Mouse (Mus musculus): Measurements from ENCODE around the gene Cbl.

The Cbl gene

DNA sequence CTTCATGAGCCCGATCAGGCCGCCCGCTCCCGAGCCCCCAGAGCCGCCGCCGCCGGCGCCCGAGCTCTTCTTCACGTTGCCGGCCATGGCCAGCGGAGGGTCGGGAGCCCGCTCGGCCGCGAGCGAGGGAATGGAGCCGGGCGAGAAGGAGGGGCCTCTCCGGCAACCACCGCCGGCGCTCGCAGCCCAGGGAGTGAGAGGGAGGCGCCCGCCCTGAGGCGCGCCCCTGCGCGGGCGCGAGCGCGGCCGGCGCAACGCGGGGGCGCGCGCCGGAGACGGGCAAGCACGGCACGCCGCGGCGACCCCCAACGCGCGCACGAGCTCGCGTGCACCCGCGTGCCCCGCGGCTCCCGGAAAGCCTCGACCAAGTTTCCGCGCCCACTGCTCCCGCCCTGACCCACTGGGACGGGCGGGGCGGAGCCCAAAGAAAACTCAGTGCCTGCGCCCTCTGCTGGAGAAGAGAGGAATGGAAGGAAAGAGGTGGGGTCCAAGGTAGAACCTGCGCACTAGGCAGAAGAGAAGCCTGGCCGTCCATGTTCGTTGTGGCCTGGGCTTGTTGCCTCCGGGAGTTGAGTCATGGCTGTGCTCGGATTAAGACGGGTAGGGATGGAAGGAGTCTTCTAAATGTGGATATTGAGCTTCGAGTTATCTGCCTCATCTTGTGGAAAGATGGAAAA, at the start of gene Cbl:
TSS of gene Cbl (minus strand) at position 248 of the 677 bp plus-strand sequence.
- DNase-seq (ENCODE audit: low spot score), result peak; percentile 96

DNA sequence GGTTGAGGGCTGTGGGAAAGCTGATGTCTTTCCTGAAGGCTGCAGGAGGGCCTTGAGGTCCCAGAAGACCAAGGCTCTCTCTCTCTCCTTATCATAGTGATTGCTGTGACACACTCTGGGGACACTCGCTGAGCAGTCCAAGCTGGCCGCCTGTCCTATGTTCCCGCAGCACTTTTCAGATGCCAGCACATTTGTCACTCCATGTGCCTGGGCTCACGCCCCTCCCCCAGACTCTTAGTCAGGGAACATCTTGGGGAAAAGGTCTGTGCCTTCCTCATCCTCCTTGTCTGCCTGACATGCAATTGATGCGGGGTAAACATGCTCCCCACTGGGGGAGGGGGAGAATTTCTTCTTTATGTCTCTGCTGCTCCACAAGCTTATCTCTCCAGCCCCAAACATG, 49.3 kb upstream of the Cbl start:
- no peak for DNase-seq (ENCODE audit: low spot score)

DNA sequence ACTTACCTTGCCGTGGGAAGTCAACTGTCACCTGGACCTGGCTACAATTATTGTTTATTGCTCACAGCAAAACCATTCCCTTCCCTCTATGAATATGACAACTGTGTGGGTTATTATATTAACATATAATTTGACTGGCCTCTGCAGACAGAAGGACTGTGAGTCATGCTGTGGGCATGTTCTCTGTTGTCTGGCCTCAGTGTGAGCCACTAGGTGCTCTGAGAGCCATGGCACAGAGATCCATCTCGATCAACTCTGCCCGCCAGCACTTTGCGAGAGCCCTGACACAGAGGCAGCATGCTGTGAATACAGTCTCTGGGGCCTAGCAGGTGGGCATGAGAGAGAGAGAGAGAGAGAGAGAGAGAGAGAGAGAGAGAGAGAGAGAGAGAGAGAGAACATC, 36.1 kb upstream of the Cbl start:
- no peak for DNase-seq (ENCODE audit: low spot score)

DNA sequence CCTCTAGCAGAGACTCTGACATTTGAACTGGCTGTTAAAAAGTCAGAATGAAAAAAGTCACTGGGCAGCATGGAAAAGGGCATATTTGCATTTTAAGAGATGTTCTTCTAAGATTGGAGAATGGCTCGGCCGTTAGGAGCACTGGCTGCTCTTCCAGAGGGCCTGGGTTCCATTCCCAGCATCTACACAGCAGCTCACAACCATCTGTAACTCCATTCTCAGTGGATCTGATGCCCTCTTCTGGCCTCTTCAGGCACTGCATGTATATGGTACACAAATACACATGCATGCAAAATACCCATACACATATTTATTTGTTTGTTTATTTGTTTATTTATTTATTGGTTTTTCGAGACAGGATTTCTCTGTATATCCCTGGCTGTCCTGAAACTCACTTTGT, 35.2 kb upstream of the Cbl start:
- DNase-seq (ENCODE audit: low spot score), result no peak

DNA sequence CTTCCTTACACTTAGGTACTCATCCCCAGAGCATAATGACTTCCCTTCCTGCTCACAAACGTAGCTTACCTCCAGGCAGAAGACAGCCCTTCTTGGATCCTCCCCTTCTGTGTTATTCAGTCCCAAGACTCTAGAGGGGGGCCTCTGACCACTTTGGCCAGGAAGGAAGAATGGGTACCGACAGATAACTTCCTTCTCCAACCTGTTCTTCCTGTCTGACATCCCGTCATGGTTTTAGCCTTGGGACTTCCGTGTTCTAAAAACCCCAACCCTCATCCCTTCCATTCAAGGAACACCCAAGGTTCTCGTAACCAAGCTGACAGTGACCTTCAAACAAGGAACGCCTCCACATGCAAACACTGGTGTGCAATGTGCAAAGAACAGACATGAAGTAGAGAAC, 34.6 kb upstream of the Cbl start, which contains the start of gene Nlrx1:
TSS of gene Nlrx1 (minus strand) at position 168 of the 400 bp plus-strand sequence.
- no peak for DNase-seq (ENCODE audit: low spot score)

DNA sequence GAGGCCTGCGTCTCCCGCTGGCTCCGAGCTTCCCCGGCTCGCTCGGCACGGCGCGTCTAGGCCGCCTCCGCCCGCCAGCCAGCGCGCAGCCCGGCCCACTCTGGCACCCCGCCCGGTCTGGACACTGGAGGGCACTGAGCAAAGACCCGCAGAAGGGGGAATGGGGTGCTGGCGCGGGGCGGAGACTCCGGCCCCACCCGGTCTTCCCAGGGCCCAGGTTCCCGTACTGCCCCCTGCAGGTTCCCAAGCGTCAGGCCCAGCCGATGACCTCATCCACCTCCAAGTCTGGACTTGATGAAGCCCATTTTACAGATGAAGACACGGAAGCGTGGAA, 34.1 kb upstream of the Cbl start:
- DNase-seq (ENCODE audit: low spot score), result peak; percentile 85

DNA sequence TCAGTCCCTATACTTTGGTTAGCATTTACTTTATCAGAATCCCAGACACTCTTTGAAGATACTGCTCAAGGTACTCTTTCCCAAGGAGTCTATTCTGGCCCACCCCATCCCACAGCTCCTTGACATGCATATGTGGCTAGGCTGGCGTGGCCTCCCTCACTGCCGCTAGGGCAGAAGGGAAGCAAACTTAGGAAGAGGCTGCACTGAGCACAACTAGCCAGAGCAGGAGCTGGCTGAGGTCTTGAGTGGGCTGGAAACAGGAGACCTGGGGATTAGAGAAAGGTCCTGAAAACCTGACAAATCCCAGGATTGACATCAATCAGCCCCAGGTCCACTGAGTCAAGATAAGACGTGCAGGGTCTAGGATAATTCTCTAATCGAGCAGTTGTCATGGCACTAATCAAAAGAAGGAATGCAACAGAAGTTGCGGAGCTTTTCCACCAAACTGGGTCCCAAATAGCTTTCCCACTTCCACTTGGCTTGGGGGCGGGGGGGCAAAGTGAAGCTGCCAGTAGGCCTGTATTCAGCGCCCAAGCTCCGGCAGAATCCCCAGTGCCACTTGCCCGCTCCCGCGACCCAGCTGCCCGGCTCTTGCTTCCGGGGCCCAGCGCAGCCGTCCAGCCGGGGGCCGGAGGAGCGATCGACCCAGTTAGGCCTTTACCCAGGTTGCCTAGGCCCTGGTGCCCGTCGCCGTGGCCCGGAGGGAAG, 33.6 kb upstream of the Cbl start:
- DNase-seq (ENCODE audit: low spot score), result no peak

DNA sequence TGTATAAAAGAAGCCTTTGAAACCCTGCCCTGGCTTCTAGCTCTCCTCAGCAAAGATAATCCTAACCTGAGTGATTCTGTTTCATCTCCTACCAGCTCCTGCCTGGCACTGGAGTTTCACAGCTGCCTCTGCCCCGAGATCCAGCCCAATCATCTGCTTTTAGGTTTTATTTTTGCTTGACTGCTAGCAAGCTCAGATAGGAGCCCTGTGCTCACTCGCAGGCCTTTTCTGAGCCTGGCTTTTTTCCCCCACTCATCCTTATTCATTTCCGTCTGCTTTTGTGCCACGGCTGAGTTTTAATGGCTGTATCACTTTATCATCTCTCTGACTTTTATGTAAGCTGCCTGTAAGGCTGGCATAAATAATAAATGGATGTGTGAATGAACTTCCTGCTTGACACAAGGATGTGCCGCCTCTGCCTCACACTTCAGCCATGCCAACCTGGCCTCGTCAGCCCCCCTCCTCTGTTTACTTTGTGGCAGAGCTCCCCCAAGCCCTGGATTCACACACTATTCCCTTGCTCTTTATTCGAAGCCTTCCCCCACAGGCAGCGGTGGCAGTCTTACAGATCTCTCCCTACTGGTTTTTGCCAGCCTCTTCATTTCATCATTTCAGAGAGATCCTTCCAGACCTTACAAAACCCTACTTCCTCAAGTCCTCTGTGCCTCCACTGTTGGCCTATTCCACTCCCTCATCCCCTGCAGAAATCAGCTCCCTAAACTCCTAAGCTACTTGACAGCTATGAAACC, 32.8 kb upstream of the Cbl start:
- DNase-seq (ENCODE audit: low spot score), result no peak

DNA sequence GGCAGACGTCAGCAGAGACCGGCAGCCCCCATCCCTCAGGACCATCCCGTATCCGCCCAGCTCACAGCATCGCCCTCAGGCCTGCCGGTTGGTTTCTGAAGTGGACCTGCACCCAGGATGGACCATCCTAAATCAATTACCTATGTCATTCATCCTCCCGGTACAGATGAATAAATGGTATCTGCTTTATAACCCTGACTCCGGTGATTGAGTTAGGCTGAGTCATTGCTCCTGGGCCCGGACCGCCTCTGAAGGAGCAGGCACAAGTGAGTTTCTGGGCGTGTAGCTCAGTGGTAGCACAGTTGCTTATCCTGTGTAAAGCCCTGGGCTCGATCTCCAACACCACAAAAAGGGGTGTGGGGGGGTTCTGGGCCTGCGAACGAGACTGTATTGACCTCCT, 27.5 kb upstream of the Cbl start:
- DNase-seq (ENCODE audit: low spot score), result no peak

DNA sequence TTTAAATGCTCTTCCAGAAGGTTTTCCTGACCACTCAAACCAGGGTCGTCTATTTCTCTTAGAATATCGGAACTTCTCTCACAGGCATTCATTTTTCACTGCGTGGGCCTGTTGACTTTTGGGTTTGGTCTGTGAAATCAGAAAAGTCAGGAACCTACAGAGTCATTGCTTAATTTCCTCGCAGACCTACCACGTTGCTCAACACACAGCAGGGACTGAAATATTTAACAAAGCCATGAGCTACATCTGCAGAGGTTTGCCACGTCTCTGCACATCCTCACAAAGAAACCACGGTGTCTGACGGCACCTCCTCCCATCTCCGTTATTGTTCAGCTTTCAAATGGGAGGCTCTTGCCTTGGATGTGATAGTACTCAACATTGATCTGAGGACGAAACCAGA, 25.2 kb upstream of the Cbl start:
- DNase-seq (ENCODE audit: low spot score), result no peak

DNA sequence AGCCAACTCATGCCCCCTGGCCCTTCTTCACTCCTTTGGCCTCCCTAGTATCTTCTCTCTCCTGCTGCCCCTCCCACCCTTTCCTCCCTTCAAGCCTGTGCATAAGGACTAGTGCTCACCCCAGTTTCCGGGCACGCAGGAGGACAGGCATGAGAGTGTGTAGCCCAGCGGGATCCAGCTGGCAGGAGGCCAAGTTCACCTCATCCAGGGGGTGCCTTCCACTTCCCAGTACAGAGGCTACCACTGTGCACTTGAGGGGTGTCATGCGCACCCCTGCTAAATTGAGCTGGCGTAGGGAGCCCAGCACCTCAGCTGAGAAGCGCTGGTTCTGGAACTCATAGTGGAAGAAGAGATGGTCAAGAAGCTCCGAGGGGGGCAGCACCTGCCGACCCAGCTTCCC, 22.4 kb upstream of the Cbl start:
- DNase-seq (ENCODE audit: low spot score), result no peak

DNA sequence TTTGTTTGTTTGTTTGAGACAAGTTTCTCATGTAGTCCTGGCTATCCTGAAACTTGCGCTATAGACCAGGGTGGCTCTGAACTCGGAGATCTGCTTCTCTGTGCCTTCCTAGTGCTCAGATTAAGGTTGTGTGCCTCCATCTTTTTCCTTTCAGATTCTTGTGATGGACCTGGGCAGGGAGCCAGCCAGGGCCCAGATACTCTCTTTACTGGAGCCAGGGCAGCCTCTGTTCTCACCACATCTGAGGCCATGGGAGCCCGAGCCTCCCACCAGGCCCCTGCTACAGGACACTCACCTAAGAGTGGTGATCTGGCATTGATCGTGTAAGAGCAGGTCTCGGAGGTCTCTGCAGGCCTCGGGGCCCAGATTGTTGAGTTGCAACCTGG, 21.3 kb upstream of the Cbl start:
- no peak for DNase-seq (ENCODE audit: low spot score)

DNA sequence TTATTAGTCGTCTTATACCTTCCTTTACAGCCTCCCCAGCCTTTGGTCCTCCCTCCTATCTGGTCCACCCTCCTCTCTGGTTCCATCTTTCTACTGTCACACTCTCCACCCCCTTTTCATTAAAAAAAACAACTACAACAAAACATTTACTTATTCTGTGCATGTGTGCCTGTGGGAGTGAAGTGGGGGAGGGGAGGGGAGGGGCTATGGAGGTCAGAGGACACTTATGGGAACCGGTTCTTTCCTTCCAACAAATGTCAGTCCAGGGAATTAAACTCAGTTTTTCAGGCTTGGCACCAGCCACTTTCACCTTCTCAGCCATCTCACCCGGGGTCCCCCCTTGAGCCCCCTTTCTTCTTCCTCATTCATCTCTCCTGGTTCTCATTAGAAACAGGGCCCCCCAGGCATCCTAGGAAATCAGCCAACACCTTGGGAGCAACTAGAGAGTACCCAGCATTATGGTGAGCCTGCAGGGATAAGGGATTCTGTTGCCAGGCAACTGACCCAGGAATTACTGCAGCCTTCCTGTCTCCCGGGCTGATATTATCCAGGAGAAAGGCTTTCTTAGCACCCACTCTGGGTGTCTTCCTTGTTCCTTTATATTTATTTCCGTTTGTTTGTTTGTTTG, 20.8 kb upstream of the Cbl start:
- no peak for DNase-seq (ENCODE audit: low spot score)

DNA sequence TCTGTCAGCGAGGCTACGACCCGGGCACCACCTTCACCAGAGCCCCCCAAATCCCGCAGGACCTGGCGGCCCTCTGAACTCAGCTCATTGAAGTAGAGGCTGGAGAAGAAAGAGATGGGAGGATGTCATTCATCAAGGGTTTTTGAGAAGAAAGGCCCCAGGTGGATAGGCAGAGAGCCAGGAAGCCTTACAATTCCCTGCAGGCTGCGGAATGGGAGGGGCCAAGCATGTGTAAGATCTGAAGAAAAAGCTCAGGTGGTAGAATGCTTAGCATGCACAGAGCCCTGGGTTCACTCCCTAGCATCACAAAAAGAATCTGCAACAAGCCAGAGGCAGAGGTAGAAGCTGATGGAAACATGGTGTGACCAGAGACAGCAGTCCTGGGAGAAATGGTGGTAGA, 19.6 kb upstream of the Cbl start:
- DNase-seq (ENCODE audit: low spot score), result no peak

DNA sequence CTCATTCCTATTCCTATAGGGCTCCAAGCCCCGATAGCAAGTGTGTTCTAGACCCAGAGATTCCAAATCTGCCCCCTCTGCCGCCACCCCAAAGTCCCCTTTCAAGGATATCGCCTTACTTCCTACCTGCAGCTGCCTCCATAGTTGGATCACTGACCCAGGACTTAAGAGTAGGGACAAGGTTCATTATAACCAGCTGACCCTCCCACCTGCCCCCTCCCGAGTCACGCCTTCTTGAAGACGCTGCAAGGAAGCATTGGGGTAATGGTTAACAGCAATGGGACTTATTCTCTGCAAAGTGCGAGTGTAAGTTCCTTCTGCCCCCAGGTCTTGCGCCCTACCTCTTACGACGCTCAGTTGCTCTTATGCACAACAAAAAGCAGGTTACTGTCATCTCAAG, 17.5 kb upstream of the Cbl start, which contains the start of gene Pdzd3:
TSS of gene Pdzd3 (minus strand) at position 158 of the 400 bp plus-strand sequence.
- DNase-seq (ENCODE audit: low spot score), result no peak

DNA sequence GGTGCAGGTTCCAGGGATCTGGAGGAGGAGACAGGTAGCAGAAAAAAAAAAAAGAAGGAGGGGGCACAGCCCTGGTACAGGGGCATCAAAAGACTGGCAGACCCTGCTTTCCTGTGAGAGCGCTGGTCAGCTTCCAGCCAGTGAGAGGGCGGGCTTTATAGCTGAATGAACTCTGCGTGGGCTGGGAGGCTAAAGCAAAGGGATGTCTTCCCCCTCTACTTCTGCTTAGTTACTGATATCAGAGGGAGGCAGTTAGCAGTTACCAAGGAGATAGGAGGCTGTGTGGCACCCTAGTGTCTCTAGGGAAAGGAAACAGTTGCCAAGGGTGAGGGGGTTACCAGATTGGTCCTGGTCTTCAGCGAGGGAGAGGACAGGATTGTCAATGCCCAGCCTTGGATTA, 16.6 kb upstream of the Cbl start:
- DNase-seq (ENCODE audit: low spot score), result no peak

DNA sequence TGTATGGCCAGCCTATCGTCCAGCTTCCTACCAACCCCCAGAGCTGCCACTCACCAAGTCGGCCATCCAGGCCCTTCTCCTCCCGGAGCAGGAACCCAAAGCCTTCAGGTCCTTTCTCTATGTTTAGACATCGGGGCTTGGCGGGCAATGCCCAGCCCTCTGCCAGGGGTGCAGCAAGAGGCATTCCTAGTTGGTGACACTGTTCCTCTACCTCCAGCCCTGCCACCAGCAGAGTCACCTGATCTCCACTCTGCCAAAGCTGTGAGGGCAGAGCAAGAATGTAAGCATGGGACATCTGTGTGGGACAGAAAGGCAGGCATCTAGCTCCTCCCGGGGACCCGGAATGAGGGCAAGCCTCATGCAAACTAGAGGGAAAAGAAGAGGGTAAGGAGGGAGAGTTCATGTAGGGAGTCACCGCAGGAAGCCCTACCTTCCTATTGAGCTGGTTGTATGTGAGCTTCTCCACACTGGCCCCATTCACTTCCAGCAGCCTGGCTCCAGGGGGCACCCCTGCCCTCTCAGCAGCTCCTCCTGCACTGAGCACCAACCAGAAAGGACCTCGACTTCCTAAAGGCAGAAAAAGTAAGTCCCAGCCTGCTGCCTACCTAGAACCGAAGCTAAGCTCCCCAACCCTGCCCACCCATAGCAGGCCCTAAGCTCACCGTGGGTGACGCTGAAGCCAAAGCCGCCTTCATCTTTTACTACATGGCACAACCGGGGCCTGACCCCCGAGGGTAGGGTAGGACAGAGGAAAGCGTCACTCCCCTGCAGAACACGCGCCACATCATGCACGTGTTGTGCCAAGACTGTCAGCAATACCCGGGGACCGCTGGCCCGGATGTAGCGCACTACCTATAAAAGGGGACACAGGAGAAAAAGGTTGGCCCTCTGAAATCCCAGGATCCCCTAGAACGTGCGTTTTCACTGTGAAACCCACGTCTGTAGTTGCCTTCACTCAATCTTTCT, 15.6 kb upstream of the Cbl start:
- DNase-seq (ENCODE audit: low spot score), result peak; percentile 53

DNA sequence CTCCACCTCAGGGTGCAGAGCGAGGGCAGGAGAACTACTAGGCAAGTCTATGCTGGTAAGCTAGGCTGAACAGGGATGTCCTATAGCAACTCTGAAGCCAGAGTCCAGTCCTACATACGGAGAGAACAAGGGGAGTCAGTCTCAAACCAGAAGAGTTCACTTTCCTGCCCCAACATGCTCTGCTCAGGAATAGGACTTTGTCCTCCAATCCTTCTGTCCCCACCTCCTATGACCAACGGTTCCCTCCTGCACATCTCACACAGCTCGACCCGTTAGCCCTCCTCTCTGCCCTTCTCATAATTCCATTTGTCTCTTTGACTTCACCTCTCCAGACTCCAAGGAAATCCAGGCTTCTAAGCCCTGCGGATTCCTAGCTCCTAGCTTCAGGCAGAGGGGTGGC, 14.1 kb upstream of the Cbl start:
- DNase-seq (ENCODE audit: low spot score), result no peak

DNA sequence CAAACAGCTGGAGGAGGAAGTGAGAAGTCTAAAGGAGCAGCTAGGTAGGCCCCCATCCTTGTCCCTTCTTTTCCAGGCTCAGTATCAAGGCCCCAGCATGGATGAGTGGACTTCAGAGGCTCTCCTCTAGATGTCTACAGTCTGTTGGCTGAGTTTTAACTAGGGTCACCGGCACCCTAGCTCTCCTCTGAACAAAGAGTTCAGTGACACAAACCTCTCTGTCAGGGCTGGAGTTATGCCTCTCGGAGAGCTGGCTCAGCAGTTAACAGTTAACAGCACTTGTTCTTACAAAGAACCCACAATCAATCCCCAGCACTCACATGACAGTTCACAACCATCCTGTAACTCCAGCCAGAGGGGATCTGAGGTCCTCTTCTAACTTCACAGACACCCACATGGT, 9.8 kb upstream of the Cbl start:
- DNase-seq (ENCODE audit: low spot score), result no peak

DNA sequence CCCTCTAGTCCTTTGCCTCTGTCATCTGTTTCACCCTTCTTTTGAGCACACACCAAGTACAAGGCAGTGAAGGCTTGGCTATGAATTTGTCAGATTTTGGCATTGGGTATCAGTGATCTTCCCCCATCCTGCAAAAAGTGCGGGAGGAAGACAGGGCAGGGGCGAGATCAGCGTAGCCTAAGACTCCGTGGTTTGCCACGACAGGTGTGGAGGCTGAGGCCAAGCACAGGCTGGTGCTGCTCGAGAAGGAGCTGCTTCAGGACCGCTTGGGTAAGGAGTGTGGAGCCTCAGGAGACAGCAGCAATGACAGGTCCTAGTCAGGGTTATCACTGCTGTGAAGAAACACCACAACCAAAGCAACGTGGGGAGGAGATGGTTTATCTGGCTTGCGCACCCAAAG, 7.6 kb upstream of the Cbl start:
- no peak for DNase-seq (ENCODE audit: low spot score)

DNA sequence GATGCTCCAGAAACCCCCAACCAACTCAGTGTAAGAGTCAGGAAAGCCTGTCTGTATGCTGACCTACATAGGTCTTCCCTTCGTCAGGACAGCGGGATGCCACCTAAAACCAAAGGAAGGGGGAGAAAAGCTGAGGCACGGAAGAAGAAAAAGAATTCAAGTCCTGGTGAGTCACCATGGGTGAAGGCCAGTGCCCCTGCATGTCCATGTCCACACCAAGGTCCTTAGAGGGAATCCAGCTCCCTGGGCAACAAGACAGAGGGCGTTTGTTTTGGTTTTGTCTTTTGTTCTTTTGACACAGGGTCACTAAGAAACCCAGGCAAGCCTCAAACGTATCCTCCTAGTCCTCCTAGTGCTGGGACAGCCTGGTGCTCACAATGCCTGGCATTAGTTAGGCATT, 7.1 kb upstream of the Cbl start:
- peak; percentile 50 for DNase-seq (ENCODE audit: low spot score)

DNA sequence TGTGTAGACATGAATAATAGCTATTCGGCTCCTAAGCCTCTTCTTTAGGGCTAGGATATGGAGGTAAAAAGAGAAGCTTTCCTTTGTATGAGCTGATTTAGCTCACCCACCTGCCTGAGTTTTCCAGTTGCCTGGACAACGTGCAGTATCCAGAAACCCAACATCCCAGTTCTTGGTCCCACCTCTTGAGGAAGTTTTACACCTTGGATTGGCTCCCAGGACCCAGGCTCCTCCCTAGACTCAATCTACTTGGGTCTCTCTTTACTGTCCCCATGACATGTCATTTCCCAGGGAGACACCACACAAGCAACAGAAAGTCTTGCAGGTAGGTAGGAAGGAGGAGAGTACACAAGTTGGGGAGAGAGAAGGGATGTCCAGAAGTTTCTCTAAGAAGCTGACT, 6.5 kb upstream of the Cbl start, which contains the start of gene Ccdc153:
TSS of gene Ccdc153 (plus strand) at position 278 of the 400 bp plus-strand sequence.
- no peak for DNase-seq (ENCODE audit: low spot score)
